8 mouse cellular contexts compared by ENCODE assay signal in genomic region chr9:83350613-83351012, GRCm38 (mm10).
DNase-seq lines count a peak whose midpoint lies in the region; ATAC-seq lines count a peak whose summit lies in the region.

No protein-coding gene starts in this region.

- no peaks in the 10 kb centered on the region for H3K36me3 ChIP-seq in intestine, embryonic 15.5 days

- peak overlapping the region; percentile 67 for H3K27ac ChIP-seq in intestine, embryonic 15.5 days

- H3K27me3 ChIP-seq in intestine, embryonic 15.5 days (replicated peaks) = no peaks in the 10 kb centered on the region

- H3K9ac ChIP-seq in intestine, embryonic 15.5 days = no peak overlapping the region

- 20% methylated on average over 5 of the region's 5 CpGs for WGBS in intestine, embryonic 15.5 days

- DNase-seq in frontal cortex, postnatal 10 days (ENCODE audit: low spot score in 2 of 2) = no peak
- DNase-seq in NIH3T3 (ENCODE audit: low read depth) = peak; percentile 60
- DNase-seq in forelimb bud, embryonic 11.5 days (ENCODE audit: low read depth, low spot score) = peak; percentile 34
- DNase-seq in lung, postnatal 14 days = peak; percentile 32
- peak; percentile 30 for DNase-seq in urinary bladder, postnatal 25 days (ENCODE audit: low spot score)
- DNase-seq in B cell, adult 2 months = no peak

- H3K9me3 ChIP-seq in intestine, embryonic 15.5 days = no peaks in the 10 kb centered on the region

- no peak overlapping the region for H3K4me3 ChIP-seq in intestine, embryonic 15.5 days (replicated peaks)

- H3K4me2 ChIP-seq in intestine, embryonic 15.5 days (replicated peaks) = no peak overlapping the region

- H3K4me1 ChIP-seq in intestine, embryonic 15.5 days (replicated peaks) = peaks cover 15% of the 10 kb centered on the region

- ATAC-seq in frontal cortex, adult (ENCODE audit: low TSS enrichment) = 0 out of 2 replicates have a peak, but pooled peaks have one; percentile 2
- peak; percentile 79 for ATAC-seq in intestine, embryonic 15.5 days

Comparison
In these comparisons a context has a peak if more than half of its experiments do, and no peak if none do; other contexts are left out.
1. DNase-seq: peak in NIH3T3 (single experiment), forelimb bud, embryonic 11.5 days (single experiment), lung, postnatal 14 days (single experiment) and urinary bladder, postnatal 25 days (single experiment); none in frontal cortex, postnatal 10 days (0 of 2) and B cell, adult 2 months (0 of 2).